Mouse (Mus musculus) midbrain, embryonic 14.5 days (tissue): ENCODE results near the gene Rad51. TPM values are rescaled to one million over a fixed set of nuclear protein-coding genes. Genes with fewer than 3 reads are reported as not detected.

Experiments
- ATAC-seq: fragments of 200-750 bp; cut with Nextera tagmentation; 2 replicates; pipeline ENCODE4 v1.8.0; 2017; ENCODE audit warnings: moderate number of reproducible peaks, moderate library complexity; ENCODE audit not compliant: low FRiP score, low TSS enrichment
- DNase-seq: peaks from one replicate; pipeline ENCODE4 v3.0.0-alpha.2; 2015
- H3K27ac ChIP-seq: fragments of 300-500 bp; sonication (generic); replicated peaks from 2 replicates; pipeline ENCODE4 v1.5.1; 2014; ENCODE audit warnings: mild to moderate bottlenecking, low read depth, low read length, moderate library complexity
- H3K27me3 ChIP-seq: fragments of 300-500 bp; sonication (generic); 2 replicates; pipeline ENCODE4 v1.6.1; 2014; ENCODE audit warnings: low read length, control low read depth, mixed read lengths; ENCODE audit not compliant: control insufficient read depth, insufficient read depth
- H3K36me3 ChIP-seq: fragments of 300-500 bp; sonication (generic); 2 replicates; pipeline ENCODE4 v1.6.1; 2014; ENCODE audit warnings: low read length, control low read depth; ENCODE audit not compliant: control insufficient read depth, insufficient read depth
- H3K4me1 ChIP-seq: fragments of 300-500 bp; sonication (generic); 2 replicates; pipeline ENCODE4 v1.6.1; 2014; ENCODE audit warnings: mild to moderate bottlenecking, antibody characterized with exemption, low read length, control low read depth; ENCODE audit not compliant: control insufficient read depth, insufficient read depth
- H3K4me2 ChIP-seq: fragments of 300-500 bp; sonication (generic); 2 replicates; pipeline ENCODE4 v1.6.1; 2014; ENCODE audit warnings: mild to moderate bottlenecking, low read length, moderate library complexity
- H3K4me3 ChIP-seq: fragments of 300-500 bp; sonication (generic); replicated peaks from 2 replicates; pipeline ENCODE4 v1.5.1; 2014; ENCODE audit warnings: low read depth, low read length
- H3K9ac ChIP-seq: fragments of 300-500 bp; sonication (generic); replicated peaks from 2 replicates; pipeline ENCODE4 v1.6.1; 2014; ENCODE audit warnings: mild to moderate bottlenecking, low read length, moderate library complexity
- H3K9me3 ChIP-seq: fragments of 300-500 bp; sonication (generic); 2 replicates; pipeline ENCODE4 v1.6.1; 2016; ENCODE audit warnings: low read length, control low read depth, mixed read lengths; ENCODE audit not compliant: control insufficient read depth
- WGBS: fragments of 180-500 bp; shearing (Covaris S2); extraction: QIAGEN DNeasy Blood & Tissue Kit; methylation state at CpG from one replicate; pipeline ENCODE4 v1.1.7; 2014; 5-methylcytosine and 5-hydroxymethylcytosine counted together
- polyA plus RNA-seq: library from polyadenylated mRNA; unstranded; fragments of >200 nt; fragmentation: Nextera tagmentation; extraction: Ambion mirVana; gene quantifications from 2 replicates; pipeline ENCODE4 v1.2.1, GENCODE M21; 2014

Gene Rad51
- polyA plus RNA-seq, 1 experiment from 2014 or later = 12.2 TPM

DNA sequence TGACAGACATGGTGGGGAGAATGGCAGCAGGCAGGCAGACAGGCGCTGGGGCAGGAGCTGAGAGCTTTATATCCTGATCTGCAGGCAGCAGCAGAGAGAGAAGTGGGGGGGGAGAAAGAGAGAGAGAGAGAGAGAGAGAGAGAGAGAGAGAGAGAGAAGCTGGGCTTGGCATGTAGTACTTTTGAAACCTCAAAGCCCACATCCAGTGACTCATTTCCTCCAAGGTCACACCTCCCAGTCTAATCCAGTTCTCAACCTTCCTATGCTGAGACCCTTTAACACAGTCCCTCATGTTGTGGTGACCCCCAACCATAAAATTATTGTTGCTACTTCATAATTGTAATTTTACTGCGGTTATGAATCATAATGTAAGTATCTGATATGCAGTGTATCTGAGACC lies 57.7 kb downstream of the Rad51 start:
- Histone ChIP-seq H3K9me3 (no peaks in the 10 kb centered on the region), H3K9ac (no peak overlapping the region), H3K27me3 (peaks cover 21% of the 10 kb centered on the region), H3K4me1 (peaks cover 19% of the 10 kb centered on the region), H3K4me2 (no peak overlapping the region), H3K4me3 (no peak overlapping the region), H3K27ac (no peak overlapping the region), H3K36me3 (0 out of 2 replicates have a peak, but pooled peaks cover 3% of the 10 kb centered on the region)
- ATAC-seq = no peak
- DNase-seq = no peak
- WGBS = 80% methylated on average over 2 of the region's 2 CpGs

- Histone ChIP-seq H3K9me3 (no peaks in the 10 kb centered on the region), H3K4me1 (peaks cover 19% of the 10 kb centered on the region), H3K27me3 (peaks cover 11% of the 10 kb centered on the region; the same call in 1 of the 2 replicates), H3K36me3 (peaks cover 4% of the 10 kb centered on the region; the same call in 1 of the 2 replicates), H3K4me2 (no peak overlapping the region), H3K4me3 (no peak overlapping the region), H3K27ac (no peak overlapping the region), H3K9ac (no peak overlapping the region)
- ATAC-seq (no peak), DNase-seq (no peak)
- 84% methylated on average over 8 of the region's 8 CpGs for WGBS
Measured at GRCm38 (mm10) chr2:119171574-119171973, 59.0 kb downstream of the Rad51 start.

DNA sequence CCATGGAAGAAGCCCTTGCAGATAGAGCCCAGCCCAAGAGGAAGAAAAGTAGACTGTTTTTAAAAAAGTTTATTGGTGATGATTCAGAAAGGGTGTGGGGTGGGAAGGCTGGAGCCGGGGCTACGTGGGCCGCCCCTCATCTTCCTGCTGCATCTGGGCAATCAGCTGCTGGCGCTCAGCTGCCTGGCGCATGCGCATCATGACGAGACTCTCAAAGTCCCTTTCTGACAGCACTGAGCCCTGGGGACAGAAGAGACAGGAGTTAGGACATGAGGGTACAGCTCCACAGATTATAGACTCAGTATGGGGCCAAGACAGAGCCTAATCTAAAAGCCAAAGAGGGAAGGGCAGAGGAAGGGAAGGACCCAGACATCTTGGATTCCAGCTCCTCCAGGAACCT lies 59.9 kb downstream of the Rad51 start:
- ATAC-seq = no peak
- H3K4me2 ChIP-seq = no peak overlapping the region; the same call in 1 of the 2 replicates
- peaks cover 12% of the 10 kb centered on the region; the same call in 1 of the 2 replicates for H3K36me3 ChIP-seq
- WGBS = 83% methylated on average over 7 of the region's 7 CpGs
- peak overlapping the region; percentile 5; the same call in 1 of the 2 replicates for H3K27ac ChIP-seq
- H3K4me3 ChIP-seq = no peak overlapping the region
- DNase-seq = no peak
- 0 out of 2 replicates have a peak, but pooled peaks cover 5% of the 10 kb centered on the region for H3K27me3 ChIP-seq
- H3K9me3 ChIP-seq = no peaks in the 10 kb centered on the region
- H3K9ac ChIP-seq = no peak overlapping the region
- peaks cover 12% of the 10 kb centered on the region; the same call in 1 of the 2 replicates for H3K4me1 ChIP-seq

DNA sequence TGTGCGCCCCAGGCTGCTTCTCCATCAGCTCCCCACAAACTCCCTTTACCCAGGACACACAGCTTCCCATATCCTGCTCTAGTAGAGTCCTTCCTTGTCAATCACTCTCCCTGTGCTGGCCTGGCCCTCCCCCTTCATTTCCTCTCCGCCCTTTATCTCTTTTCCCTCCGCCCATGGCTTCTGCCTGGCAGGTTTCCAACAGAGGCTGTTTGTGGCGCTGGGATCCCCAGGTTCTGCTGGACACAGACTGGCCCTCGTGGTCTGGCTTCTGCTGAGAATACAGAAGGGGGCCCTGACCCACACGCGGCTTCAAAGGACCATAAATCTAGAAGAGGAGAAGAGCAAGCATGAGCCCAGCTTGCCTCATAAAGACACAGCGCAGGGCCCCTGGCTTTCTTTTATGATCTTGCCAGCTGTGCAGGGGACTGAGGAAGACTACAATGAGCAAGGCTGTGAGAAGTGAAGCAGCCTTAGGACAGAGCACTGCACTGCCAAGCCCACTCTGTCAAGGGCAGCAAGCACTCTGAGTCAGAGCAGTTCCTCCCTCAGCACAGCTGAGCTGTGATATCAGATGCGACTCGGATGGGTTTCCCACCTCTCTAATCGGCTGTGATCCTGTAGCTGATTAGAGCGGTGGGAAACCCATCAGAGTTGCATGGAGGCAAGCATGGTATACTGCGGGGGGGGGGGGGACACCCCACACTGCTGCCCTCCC lies 60.4 kb downstream of the Rad51 start:
- WGBS = 19% methylated on average over 13 of the region's 13 CpGs

GRCm38 (mm10) chr2:119173991-119174651 lies 61.5 kb downstream of the Rad51 start, which contains the start of gene Gm14137:
Gm14137 (plus strand) TSS chr2:119174509.
- no peaks in the 10 kb centered on the region for H3K27me3 ChIP-seq
- 41% methylated on average over 8 of the region's 8 CpGs for WGBS
- DNase-seq = no peak
- no peak within 1 kb of the TSS for H3K4me2 ChIP-seq
- no peak for ATAC-seq
- peak within 1 kb of the TSS; percentile 14; the same call in 1 of the 2 replicates for H3K9ac ChIP-seq
- H3K9me3 ChIP-seq = no peaks in the 10 kb centered on the region
- peaks cover 24% of the 10 kb centered on the region for H3K36me3 ChIP-seq
- 0 out of 2 replicates have a peak, but pooled peaks cover 7% of the 10 kb centered on the region for H3K4me1 ChIP-seq
- H3K4me3 ChIP-seq = no peak within 1 kb of the TSS
- no peak within 1 kb of the TSS; the same call in 1 of the 2 replicates for H3K27ac ChIP-seq

More for the DNA sequence above, 60.4 kb downstream of the Rad51 start:
- peak; percentile 35; the same call in 1 of the 2 replicates for ATAC-seq
- no peaks in the 10 kb centered on the region for H3K9me3 ChIP-seq
- H3K36me3 ChIP-seq = peaks cover 14% of the 10 kb centered on the region
- H3K9ac ChIP-seq = peak overlapping the region; percentile 14; the same call in 1 of the 2 replicates
- H3K27ac ChIP-seq = peak overlapping the region; percentile 5
- 0 out of 2 replicates have a peak, but pooled peaks cover 7% of the 10 kb centered on the region for H3K4me1 ChIP-seq
- no peak overlapping the region for H3K4me3 ChIP-seq
- peak overlapping the region; percentile 30 for H3K4me2 ChIP-seq
- peak; percentile 71 for DNase-seq
- H3K27me3 ChIP-seq = 0 out of 2 replicates have a peak, but pooled peaks cover under 1% of the 10 kb centered on the region

DNA sequence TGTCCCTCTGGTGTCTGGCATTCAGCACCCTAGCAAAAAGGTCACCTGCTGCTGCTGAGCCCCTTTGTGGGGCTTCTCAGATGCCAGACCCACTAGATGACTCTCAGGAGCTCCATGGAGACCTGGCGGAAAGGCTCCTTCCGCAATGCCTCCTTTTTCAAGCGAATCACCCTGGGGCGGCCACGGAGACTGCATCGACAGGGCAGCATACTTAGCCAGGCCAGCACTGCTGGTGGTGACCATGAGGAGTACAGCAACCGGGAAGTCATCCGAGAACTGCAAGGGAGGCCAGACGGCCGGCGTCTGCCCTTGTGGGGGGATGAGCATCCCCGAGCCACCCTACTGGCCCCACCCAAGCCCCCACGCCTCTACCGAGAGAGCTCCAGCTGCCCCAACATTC lies 62.3 kb downstream of the Rad51 start:
- DNase-seq (no peak), ATAC-seq (no peak)
- Histone ChIP-seq H3K4me2 (no peak overlapping the region), H3K4me3 (no peak overlapping the region), H3K9me3 (no peaks in the 10 kb centered on the region), H3K9ac (no peak overlapping the region), H3K27ac (no peak overlapping the region), H3K36me3 (peaks cover 32% of the 10 kb centered on the region), H3K27me3 (no peaks in the 10 kb centered on the region), H3K4me1 (0 out of 2 replicates have a peak, but pooled peaks cover 7% of the 10 kb centered on the region)
- WGBS = 50% methylated on average over 14 of the region's 14 CpGs

DNA sequence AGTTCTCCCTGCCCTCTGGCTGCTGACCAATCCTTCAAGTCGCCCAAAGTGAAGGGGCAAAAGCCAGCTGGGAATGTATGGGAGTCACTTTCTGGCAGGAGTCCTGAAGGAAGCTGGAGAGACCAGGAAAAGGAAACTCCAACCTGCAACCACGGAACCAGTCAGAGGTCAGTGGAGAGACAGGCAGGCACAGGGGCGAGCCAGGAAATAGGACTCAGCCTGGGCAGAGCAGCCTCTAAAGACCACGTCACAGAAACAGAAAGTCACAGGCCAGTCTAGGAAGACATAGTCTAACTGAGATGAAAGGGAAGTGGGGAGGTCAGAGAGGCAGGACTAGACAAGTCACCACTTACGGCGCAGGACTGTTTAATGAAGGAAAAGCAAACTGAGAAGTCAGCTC lies 63.0 kb downstream of the Rad51 start:
- Histone ChIP-seq H3K4me2 (no peak overlapping the region), H3K4me1 (0 out of 2 replicates have a peak, but pooled peaks cover 7% of the 10 kb centered on the region), H3K36me3 (peaks cover 39% of the 10 kb centered on the region), H3K9me3 (no peaks in the 10 kb centered on the region), H3K9ac (no peak overlapping the region), H3K27me3 (no peaks in the 10 kb centered on the region), H3K27ac (no peak overlapping the region), H3K4me3 (no peak overlapping the region)
- DNase-seq (no peak), ATAC-seq (no peak)
- WGBS = 77% methylated on average over 6 of the region's 6 CpGs

- DNase-seq = no peak
- H3K4me3 ChIP-seq = no peak overlapping the region
- H3K9me3 ChIP-seq = no peaks in the 10 kb centered on the region
- no peak overlapping the region for H3K27ac ChIP-seq
- 59% methylated on average over 3 of the region's 3 CpGs for WGBS
- H3K27me3 ChIP-seq = no peaks in the 10 kb centered on the region
- ATAC-seq = no peak
- H3K4me2 ChIP-seq = no peak overlapping the region
- H3K36me3 ChIP-seq = peaks cover 44% of the 10 kb centered on the region
- H3K4me1 ChIP-seq = 0 out of 2 replicates have a peak, but pooled peaks cover 7% of the 10 kb centered on the region
- H3K9ac ChIP-seq = no peak overlapping the region
Measured at GRCm38 (mm10) chr2:119176761-119177160, 64.2 kb downstream of the Rad51 start.
